Mouse (Mus musculus) kidney, adult 2 months (tissue): ENCODE data around the gene Fn1. TPM values are rescaled to one million over a fixed set of nuclear protein-coding genes. Genes with fewer than 3 reads are reported as not detected.

Source experiments
- DNase-seq: peaks from one replicate; pipeline ENCODE4 v3.0.0; 2021
- H3K27ac ChIP-seq: fragments of 200-500 bp; 2 replicates; pipeline ENCODE4 v1.5.1; 2012; ENCODE audit warnings: low read depth, low read length, control low read depth, inconsistent platforms; ENCODE audit not compliant: insufficient read depth
- H3K27me3 ChIP-seq: fragments of 200-500 bp; replicated peaks from 2 replicates; pipeline ENCODE4 v1.6.1; 2012; ENCODE audit warnings: mild to moderate bottlenecking, moderate library complexity, low read length, inconsistent platforms; ENCODE audit not compliant: control insufficient read depth, insufficient read depth
- H3K36me3 ChIP-seq: fragments of 200-500 bp; 2 replicates; pipeline ENCODE4 v1.6.1; 2012; ENCODE audit warnings: mild to moderate bottlenecking, moderate library complexity, low read length, inconsistent platforms; ENCODE audit not compliant: control insufficient read depth, insufficient read depth
- H3K4me1 ChIP-seq: fragments of 200-500 bp; 2 replicates; pipeline ENCODE4 v1.6.1; 2011; ENCODE audit warnings: low read length; ENCODE audit not compliant: control insufficient read depth, insufficient read depth
- H3K4me3 ChIP-seq: fragments of 200-500 bp; 2 replicates; pipeline ENCODE4 v1.5.1; 2011; ENCODE audit warnings: mild to moderate bottlenecking, low read depth, low read length, control low read depth; ENCODE audit not compliant: insufficient read depth
- CTCF ChIP-seq: fragments of 200-500 bp; conservative IDR thresholded peaks from 2 replicates; pipeline ENCODE4 v1.5.1; 2011; ENCODE audit warnings: low read depth, mild to moderate bottlenecking, control low read depth, low read length, moderate library complexity, mixed read lengths; ENCODE audit not compliant: insufficient read depth, insufficient read length
- POLR2A ChIP-seq: fragments of 200-500 bp; IDR thresholded peaks from one replicate; pipeline ENCODE4 v1.6.1; 2011; ENCODE audit warnings: low read depth, low read length, control low read depth
- WGBS: fragments of 180-500 bp; shearing (Covaris S2); methylation state at CpG from one replicate; pipeline ENCODE4 v1.1.7; 2018; 5-methylcytosine and 5-hydroxymethylcytosine counted together
- polyA plus RNA-seq: library from polyadenylated mRNA; depleted of rRNA; stranded (reverse); fragments of >200 nt; gene quantifications from 2 replicates; pipeline ENCODE4 v1.2.3, GENCODE M21; 2012; rRNA removed

Fn1 gene
- 47.3 and 53.2 TPM in 2 replicates for polyA plus RNA-seq

DNA sequence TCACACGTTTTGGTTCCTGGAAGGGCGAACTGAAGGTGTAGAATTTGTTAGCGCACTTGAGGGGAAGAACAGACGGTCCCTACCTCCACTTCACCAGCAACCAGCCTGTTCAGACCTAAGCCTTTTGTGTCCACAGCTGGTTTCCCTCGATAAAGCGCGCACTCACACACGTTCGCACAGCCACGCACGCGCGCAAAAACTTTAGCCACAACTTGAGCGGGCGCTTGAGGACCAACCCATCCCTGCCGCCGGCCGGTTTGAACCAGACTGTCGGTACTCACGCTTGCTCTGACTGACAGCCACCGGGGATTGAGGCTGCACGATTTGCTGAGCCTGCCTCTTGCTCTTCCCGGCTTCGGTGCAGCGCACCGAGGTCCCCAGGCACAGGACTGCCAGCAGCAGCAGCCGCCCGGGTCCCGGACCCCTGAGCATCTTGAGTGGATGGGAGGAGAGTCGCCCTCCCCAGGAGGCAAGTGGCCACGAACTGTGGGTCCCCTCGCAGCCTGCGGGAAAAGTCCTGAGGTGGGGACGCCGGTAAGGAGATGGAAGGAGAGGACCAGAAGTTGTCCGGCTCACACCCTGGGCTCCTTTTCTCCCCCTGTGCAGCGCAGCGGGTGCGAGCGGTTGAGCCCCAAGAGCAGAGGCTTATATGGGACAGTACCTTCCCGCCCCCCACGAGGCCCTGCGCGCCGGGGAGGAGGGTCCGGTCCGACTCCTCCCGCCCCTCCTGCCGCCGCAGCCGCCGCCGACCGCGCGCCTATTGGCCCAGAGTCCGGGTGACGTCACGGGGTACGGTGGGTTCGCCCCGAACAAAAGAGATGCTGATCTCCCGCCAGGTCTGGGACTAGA, at the start of gene Fn1:
Gene Fn1 (minus strand): TSS at position 650 of the 849 bp plus-strand sequence.
- TF ChIP-seq CTCF = no peak
- TF ChIP-seq POLR2A = no peak
- DNase-seq = peak; percentile 79
- H3K27ac ChIP-seq = no peak within 1 kb of the TSS
- H3K27me3 ChIP-seq = no peaks in the 10 kb centered on the region
- 1% methylated on average over 63 of the region's 63 CpGs for WGBS
- H3K4me3 ChIP-seq = peak within 1 kb of the TSS; percentile 50
- no peaks in the 10 kb centered on the region for H3K4me1 ChIP-seq
- H3K36me3 ChIP-seq = no peaks in the 10 kb centered on the region

DNA sequence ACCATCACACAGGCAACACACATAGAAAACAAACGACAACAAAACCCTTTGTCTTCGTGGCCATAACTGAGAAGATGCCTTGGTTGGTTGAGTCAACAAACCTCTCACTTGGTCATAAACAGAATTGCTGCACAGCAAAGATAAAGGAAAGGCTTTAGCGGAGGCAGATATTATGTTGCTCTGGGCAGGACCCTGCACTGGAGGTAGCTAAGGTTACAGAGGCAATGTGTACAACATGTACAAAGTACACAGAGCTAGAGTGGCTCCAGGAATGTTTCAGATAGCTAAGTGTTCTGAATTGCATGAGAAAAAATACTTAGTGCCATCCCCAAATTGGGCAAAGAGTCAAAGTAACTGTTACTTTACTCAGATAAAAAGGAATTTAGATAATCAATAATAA, 43.1 kb upstream of the Fn1 start:
- Histone ChIP-seq H3K27ac (no peak overlapping the region), H3K27me3 (no peaks in the 10 kb centered on the region), H3K4me1 (no peaks in the 10 kb centered on the region), H3K4me3 (no peak overlapping the region), H3K36me3 (no peaks in the 10 kb centered on the region)
- TF ChIP-seq CTCF (no peak), POLR2A (no peak)
- no peak for DNase-seq
- 72% methylated on average over 3 of the region's 3 CpGs for WGBS

DNA sequence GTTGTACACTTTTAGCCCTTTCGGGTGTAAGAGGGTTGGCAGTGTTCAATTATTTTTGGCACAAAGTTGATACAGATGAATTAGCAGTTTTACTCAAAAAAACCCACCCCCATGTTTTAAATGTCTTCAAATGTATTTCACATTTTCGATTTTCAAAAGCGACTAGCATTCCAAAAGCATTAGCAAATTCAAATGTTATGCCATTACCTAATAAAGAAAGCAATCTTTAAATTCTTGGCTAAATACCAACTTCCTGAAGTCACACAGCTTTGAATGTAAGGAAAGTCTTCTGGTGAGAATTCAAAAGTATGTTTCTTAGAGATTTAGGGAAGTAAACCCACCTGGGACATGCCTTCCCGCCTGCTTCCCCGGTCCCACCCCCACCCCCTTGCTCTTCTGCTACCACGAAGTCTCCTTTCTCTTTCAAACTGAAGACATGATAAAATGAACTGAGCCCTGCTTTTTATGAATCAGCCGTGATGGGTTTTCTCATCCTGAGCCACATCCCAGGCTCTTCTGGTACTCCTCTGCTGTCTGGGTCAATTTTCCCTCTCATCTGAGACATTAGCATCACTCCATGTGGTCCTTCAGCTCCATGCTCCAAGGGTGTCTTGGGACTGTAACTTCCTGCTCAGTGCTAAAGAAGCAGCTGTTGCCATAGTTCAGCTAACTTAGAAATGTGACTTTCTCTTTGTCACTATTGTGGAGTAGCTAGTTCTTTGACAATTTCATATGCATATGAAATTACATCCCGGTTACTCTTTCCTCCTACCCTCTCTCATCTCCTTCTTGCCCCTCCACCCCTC, 38.7 kb upstream of the Fn1 start:
- no peaks in the 10 kb centered on the region for H3K36me3 ChIP-seq
- DNase-seq = no peak
- no peak overlapping the region for H3K4me3 ChIP-seq
- no peaks in the 10 kb centered on the region for H3K4me1 ChIP-seq
- H3K27me3 ChIP-seq = no peaks in the 10 kb centered on the region
- TF ChIP-seq POLR2A (no peak), CTCF (no peak)
- no peak overlapping the region for H3K27ac ChIP-seq
- WGBS = 48% methylated on average over 8 of the region's 8 CpGs

DNA sequence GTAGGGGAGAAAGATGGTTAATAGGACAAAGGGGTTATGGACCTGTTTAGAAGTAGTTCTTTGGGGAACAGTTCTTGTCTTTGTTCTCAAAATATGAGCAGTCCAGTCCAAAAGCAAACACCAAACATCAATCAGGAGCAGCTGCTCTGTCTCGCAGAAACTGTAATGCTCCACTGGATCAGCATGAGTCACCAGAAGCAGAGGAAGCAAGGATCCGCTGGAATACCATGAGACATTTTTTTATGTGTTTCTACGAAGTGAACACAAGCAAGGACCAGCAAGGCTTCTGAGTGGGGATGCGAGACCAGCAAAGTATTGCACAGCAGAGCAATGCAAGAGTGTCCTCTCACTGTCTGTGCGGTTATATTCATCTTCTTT, 35.9 kb upstream of the Fn1 start:
- Histone ChIP-seq H3K27me3 (no peaks in the 10 kb centered on the region), H3K27ac (no peak overlapping the region), H3K4me3 (no peak overlapping the region), H3K36me3 (no peaks in the 10 kb centered on the region), H3K4me1 (no peaks in the 10 kb centered on the region)
- no peak for TF ChIP-seq POLR2A
- no peak for TF ChIP-seq CTCF
- 77% methylated on average over 5 of the region's 5 CpGs for WGBS
- no peak for DNase-seq

DNA sequence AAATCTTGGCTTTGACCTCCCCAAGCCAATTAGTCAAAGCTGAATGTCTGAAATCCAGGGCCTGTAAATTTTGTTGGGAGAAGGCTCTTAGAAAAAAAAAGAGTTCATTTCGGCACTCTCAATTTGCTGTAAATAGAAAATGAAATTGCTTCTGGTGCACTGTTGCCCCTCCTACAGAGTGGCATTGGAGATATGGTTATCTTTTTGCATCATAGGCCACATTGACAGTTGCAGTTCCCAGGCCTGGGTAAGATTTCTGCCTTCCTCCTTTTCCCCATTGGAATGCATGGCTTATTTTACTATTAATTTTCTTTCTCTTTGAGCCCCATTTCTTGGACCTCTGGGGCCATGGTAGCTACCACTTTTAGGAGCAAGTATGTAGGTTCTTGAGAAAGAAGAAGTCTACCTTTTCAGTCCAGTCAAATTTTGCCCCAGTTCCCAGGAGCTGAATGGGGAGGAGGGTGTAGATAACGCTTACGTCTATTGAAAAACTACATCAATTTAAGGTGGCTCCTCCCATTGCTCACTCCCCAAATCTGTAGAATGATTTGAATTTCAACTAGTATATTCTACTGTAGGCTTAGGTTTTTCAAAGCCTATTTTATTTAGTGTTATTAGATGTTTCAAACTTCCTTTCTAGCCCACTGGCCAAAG, 35.4 kb upstream of the Fn1 start:
- no peaks in the 10 kb centered on the region for H3K4me1 ChIP-seq
- no peaks in the 10 kb centered on the region for H3K27me3 ChIP-seq
- H3K4me3 ChIP-seq = no peak overlapping the region
- H3K27ac ChIP-seq = no peak overlapping the region
- TF ChIP-seq POLR2A (no peak), CTCF (no peak)
- DNase-seq = no peak
- WGBS = over 99% methylated on average over 3 of the region's 3 CpGs
- H3K36me3 ChIP-seq = no peaks in the 10 kb centered on the region

DNA sequence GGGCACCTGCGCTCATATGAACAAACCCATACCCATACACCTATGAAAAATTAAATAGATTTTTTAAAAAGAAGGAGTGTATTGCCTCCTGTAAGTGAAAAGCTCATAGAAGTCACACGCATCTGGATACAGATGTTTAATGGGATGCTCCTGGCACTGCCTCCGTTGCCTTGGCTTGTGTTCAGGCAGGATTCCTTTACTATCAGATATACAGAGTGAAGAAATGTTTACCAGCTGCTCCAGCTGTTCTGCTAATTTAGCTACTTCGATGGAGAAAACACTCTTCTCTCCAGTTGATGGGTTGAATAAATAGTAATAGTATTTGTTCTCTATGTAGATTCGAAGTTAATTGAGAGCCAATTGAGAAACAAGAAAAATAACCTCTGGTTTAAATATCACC, 33.8 kb upstream of the Fn1 start:
- no peak for DNase-seq
- H3K27me3 ChIP-seq = no peaks in the 10 kb centered on the region
- 89% methylated on average over 5 of the region's 5 CpGs for WGBS
- TF ChIP-seq POLR2A (no peak), CTCF (no peak)
- H3K4me1 ChIP-seq = no peaks in the 10 kb centered on the region
- no peak overlapping the region for H3K4me3 ChIP-seq
- no peak overlapping the region for H3K27ac ChIP-seq
- H3K36me3 ChIP-seq = no peaks in the 10 kb centered on the region
